Mouse (Mus musculus) cerebellum, adult 9-11 months (tissue): ENCODE measurements at regions not wholly inside any gene's neighbourhood (a gene's known extent, or its start where the extent isn't known, plus 50 kb on each side); places are given as distances from the start of the nearest gene placed in this dataset.

Experiments
- DNase-seq: peaks from one replicate; pipeline ENCODE4 v3.0.0; 2022

DNA sequence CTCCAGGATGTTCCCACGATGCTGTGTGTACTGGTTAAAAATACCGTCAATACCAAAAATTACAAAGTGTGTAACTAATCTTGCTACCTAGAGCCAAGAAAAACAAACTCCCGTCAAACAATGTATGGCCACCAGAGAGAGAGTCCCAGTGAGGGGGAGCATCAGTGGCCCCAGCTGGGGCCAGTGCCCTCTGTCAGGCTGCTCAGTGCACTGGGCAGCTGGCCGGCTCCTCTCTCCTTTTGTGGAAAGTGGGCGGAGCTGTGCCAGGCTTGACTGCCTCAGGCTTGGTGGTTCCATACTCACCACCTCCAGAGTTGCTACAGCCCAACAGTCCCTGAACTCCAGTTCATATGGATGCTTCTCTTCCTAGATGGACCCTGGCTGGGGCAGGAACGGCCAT lies 53.8 kb upstream of the Sept5 start:
- DNase-seq, result peak; percentile 8

DNA sequence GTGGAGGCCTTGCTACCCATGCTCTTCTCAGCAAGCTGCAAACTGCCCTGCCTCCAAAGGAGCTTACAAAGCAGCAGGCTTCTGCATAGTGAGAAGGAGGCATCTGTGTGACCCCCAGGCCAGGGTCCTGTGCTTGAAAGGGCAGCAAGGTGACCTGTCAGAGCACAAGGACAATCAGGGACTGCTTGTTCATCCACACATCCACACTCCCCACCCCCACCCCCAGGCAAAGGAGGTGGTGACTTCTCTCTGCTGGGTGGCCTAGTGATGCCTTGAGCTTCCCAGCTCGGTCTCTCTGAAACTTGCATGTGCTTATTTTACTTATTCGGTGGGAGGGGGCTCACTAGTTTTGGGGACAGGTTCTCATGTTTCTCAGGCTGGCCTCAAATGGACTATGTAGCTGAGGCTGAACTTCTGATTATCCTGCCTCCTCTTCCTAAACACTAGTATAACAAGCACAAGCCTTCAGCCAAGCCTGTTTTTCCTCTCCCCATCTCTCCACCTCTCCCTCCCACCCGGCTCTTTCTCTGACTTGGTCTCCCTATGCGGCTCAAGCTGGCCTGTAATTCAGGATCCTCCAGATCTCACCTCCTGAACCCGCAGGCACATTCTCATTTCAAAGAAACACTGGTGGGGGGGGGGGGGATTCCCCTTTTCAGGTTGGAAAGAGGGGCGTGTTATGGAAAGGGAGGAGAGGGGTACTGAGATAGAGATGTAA lies 56.4 kb upstream of the Sept5 start:
- peak; percentile 32 for DNase-seq

DNA sequence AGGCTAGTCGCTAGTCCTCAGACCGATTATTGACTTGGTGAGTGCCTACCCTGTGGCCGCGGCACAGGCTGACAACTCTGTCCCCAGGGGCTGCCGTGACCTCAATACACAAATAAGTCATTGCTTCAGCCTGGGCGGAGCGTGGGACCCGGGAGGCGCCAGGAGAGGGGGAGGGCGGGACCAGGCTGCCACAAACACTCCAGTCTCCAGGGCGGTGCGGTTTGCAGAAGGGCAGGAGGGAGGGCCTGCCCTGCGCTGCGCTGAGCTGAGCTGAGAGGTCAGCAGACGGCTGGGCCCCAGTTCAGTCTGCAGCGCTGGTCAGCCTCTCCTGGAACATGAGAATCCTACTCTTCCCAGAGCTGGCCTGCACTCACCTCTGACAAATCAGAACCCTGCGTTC lies 57.2 kb upstream of the Sept5 start:
- DNase-seq, result peak; percentile 93

DNA sequence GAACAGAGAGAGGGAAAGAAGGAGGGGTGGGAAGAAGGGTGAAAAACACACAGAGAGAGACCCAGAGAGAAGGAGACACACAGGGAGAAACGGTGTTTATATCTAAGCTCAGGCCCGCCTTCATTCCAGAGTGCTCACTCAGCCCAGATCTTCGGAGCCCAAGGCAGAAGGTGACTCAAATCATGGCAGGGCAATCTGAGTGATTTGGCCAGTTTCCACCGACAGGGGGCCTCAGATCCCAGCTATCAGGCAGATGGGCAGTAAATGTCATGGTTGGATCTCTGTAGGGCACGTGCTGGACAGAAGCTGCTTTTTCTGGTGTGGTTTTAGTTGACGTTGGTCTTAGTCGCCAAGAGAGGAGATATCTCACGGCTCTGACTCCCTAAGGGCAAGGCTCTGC lies 57.6 kb upstream of the Sept5 start:
- DNase-seq, result peak; percentile 75

DNA sequence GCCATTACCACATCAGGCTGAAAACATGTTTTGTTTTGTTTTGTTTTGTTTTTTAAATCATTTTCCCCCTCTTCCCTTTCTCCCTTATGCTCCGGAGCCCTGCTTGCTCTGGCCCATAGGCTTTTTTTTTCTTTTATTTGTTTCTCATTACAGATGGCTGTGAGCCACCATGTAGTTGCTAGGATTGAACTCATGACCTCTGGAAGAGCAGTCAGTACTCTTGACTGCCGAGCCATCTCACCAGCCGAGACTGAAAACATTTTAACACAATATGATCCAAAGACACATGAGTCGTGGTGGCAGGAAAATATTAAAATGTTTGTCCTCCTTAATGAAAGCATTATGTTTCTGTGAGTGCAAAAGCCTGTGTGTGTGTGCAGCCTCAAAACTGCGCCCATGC lies 65.8 kb upstream of the Sept5 start:
- DNase-seq, result no peak

DNA sequence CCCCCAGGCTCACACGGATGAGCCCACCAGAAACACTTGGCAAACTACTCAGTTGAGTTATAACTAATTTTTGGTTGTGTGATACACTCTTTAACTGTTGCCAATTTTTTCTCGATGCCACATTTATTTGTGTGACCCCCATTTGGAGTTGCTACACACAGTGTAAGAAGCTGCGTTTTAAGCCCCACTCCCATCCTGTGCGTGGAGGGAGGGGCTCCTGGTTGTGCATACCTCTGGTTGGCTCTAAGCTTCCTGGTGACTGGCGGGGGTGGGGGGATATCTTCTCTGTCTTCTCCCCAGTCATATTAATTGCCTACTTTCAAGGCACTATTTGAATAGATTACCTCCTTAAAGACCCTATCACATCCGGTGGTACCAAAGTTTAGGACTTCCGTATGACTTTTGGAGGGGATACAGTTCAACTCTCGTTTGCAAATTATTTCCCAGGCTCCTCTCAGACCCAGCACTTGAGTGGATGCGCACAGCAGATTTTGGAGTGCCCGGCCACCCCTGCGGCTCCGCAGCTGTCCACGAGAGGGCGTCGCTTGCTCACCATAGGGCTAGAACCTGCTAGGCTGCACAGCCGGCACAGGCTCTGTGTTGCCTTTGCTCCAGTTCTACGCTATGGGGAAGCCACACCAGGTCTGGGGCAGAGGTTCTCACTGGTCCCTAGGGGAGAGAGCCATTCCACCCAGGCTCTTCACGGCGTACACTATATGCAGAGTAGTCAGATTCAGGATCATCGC lies 66.5 kb upstream of the Sept5 start:
- DNase-seq, result peak; percentile 73

DNA sequence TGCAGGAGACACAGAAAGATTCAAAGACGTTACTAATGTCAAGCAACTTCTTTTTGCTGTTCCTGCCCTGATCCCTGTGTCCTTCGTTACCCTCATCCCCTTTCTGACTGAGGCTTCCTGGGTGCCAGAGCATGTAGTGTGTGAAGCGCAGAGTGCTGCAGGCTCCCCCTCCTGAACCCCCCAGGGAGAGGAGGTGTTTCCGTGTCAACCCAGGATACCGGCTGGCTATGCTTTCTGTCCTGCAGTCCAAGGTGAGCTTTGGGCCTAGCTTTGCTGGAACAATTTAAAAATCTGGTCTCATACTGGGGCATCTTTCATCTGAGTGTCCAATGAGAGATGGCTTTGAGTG lies 67.0 kb upstream of the Sept5 start:
- DNase-seq, result peak; percentile 12

DNA sequence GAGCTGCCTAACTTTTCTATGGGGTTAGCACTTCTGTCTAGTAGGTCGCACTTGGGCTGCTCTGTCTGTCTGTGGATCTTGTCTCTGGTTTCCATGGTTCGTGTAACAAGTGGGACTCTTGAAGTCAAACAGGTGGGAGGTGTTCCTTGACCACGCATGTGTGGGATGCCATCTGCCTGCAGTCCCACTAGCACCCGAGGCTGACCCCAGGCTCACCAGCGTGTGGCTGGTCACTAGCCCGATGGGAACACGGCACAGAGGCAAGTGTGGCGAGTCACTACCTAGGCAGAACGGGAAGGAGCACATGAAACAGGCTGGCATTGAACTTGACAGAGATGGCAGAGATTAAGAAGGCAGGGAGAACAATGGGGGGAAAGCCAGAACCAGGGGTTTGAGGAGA lies 72.5 kb upstream of the Cldn5 start:
- no peak for DNase-seq

DNA sequence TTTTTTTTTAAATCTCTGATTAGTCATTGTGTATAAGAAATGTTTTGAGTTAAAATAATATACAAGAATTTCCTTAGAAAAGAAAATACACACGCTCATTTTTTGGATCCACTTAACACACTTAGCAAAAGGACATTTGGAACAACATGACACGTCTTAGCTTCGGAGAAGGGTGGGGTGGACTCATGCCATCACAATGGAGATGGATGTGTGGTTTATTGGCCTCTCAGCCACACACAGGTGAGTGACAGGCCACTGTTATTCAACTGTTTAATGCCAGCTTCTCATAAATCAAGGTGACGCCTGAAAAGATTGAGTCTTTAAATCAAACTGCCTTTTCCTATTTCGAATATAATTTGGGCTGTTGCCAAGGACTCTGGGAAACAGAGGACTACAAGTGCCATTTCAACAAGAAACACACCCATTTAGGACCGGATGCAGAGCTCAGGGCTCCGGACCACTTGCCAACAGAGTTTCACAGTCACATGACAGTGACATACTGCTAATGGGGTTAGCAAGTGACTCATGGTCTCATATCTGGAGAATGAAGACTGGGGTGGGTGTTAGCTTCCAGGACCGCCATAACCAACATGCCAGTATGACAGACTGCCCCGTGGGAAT lies 71.5 kb upstream of the Cldn5 start:
- DNase-seq, result no peak

DNA sequence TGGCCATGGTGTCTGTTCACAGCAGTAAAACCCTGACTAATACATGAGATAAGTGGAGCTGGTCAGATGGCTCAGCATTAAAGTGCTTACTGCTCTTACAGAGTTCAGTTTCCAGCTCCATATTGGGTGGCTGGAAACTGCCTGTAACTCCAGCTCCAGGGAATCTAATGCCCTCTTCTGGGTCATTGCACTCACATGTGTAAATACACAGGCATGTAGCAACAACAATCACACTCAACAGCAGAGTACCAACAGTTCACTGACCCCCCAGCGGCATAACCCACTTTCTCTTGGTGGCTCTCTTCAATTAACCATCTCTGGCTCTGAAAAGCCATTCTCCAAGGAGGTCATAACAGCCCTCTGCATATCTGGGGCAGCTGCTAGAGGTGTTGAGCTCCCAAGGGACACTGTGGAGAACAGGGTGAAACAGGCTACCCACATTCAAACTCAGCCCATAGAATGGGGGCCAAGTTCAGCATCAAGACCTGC lies 65.0 kb upstream of the Cldn5 start:
- no peak for DNase-seq

DNA sequence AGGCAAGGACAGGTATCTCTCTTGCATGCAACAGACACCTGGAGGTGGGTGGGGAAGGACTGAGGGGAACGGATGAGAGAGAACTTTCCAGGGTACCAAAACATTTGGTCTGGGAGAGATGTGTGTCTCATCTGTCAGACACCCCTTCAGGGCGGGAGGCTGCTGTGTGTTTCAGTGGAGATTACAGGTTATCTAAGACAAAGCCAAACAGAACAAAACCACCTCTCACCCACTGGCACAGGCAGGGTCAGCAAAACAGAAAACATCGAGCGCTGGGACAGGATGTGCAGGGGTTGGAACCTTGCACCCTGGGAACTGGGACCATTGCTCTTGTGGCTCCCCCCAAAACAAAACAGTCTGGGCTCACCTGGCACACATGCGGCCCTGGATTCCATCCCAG lies 63.6 kb upstream of the Cldn5 start:
- DNase-seq, result no peak

DNA sequence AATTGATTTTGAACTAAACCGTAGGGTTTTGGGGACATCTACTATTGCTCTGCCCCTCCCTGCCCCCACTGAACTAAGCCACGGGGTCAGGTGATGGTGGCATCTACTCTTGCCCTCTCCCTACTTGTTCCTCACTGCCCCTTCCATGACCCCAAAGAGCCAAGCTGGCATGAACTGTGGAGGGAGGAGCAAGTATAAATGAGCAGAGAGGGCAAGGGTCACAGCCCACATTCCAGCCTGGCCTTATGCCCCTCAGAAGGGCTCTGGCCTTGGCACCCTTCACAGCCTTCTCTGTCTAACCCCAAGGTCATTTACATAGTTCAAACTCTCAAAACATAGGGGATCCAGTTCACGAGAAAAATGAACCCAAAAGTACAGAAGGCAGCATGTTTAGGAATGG lies 61.3 kb upstream of the Cldn5 start:
- no peak for DNase-seq

DNA sequence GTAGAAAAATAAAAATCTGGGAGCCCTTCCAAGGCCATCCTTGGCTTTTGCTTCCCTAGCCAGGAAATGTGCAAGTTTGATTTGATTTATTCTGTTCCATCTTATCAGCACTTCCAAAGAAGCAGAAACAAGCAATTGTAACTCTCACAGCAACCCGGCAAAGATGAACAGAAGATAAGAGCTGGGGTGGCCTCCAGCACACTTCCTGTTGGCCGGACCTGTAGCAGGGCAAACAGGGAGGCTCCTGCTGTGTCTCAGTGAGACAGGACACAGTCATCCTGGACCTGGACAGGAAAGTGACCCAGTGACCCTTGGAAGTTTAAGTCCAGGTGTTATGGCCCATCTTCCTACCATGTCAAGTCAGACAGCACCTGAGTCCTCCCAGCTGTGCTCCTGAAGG lies 58.6 kb upstream of the Cldn5 start:
- no peak for DNase-seq

DNA sequence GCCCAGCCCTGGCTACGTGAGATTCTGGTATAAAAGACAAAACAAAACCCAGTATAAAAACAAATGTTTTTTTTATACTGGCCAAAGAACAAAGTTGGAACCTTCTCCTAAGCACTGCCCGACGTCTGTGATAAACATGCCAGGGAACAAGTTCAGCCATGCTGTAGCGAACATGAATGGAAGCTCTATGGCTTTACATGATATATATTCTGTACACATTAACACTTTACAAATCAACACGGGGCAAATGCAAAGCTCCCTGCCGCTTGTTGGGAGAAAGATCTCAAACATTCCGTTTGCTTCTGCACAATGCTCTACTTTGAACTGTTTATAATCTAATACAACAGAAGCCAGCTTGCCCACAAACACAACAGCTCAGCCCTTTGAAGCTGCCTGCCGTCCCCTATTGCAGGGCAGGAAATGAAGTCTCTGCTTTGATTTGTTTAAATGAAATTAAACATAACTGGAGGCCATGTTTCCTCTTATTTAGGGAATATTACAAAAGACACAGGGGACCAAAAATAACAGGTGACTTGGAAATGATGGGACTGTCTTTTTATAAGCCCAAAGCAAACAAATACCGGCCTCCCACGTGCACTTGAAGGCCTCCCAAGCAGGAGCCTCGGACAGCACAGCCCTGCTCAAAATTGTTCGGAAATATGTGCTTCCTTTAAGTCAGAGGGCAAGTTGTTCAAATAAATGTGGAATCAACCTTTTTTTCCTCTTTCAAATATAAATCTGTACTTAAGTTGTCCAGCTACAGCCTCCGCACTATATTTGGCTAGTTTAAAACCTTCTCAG lies 56.0 kb upstream of the Cldn5 start:
- DNase-seq, result no peak

DNA sequence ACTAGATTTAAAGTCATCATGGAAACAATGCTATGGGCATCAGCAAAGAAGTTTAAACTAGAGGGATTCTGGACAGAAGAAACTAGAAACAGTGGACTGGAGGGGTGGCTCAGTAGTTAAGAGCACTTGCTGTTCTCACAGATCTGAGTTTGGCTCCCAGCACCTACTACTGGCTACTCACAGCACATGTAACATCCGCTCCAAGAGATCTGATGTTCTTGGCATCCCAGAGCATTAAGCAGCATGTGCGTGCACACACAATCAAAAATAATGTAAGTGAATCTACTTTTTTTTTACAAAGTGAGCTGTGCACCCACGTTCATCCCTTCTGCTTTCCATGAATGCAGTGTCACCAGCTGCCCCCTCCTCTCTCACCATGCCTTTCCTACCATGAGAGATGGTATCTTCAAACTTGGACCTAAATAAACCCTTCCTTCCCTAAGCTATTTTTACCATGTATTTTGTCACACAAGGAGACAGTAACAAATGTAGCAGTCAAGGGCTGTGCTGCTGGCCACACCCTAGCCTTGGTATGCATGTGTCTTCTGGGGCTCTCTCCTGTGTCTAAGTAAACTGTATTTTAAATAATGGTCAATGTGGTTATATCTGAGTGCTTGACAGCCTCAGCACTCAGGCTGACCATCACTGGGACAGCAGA lies 53.3 kb upstream of the Cldn5 start:
- no peak for DNase-seq

DNA sequence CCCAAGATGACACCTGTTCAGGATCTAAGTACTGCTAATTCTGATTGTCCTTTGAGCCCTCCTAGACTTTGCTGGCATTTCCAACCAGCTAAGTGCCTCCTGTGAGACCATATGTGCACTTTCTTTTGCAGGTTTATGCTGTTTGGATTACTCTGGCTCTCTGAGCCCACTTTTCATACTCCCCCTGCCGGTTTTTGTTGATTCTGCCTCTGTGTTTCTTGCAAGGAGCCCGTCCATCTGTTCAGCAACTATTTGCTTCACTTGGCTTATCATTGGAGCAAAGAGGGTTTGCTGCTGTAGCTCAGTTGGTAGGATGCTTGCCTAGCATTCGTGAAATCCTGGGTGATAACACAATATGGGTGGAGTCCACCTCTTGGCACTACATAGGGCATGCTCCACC lies 52.8 kb upstream of the Cldn5 start:
- no peak for DNase-seq

DNA sequence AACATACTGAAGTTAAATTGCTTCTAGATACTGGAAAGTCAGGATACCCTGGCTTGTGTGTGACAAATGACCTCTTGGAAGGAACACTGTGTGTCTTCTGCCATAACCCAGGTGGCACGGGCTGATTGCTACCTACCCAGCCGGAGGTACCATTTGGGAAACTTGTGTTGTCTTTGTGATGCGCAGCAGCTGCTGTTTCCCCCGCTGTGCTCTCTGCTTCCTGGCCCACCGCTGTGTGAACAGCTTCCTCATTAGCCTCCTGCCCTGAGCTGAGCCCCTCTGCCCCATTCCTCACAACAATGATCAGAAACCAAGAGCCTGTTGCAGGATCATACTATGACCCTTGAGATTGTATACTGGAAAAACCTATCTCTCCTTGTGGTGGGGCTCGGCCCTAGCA lies 51.9 kb upstream of the Cldn5 start:
- no peak for DNase-seq
